Mouse (Mus musculus) spleen, adult 2 months (tissue): ENCODE data around the gene Fam227b.

ENCODE experiments used
- CTCF ChIP-seq: fragments of 200-500 bp; IDR thresholded peaks from 2 replicates; pipeline ENCODE4 v1.5.1; 2011; ENCODE audit warnings: mild to moderate bottlenecking, inconsistent platforms; ENCODE audit not compliant: insufficient read depth, insufficient read length, insufficient replicate concordance; ENCODE audit errors: extremely low read depth
- POLR2A ChIP-seq: fragments of 200-500 bp; IDR thresholded peaks from 2 replicates; pipeline ENCODE4 v1.6.1; 2011; ENCODE audit warnings: low read depth, low read length, inconsistent platforms

DNA sequence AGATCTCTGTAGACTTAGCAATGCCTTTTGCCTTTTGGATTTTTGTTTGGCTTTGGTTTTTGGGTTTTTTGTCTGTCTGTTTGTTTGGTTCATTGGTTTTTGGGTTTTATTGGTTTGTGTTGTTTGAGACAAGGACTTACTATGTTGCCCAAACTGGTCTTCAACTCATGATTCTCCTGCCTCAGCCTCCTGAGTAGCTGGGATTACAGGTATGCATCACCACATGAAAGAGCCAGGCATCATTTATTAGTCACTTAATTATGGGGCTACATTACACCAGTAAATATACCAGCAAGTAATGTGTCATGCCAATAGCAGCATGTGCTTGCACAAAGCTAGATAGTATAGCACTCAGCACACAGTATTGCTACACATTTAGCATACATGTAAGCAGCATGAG lies 4.1 kb downstream of the Fam227b start:
- TF ChIP-seq CTCF (no peak), POLR2A (no peak)
